Mouse (Mus musculus): ENCODE data around the gene Blmh. TPM values are rescaled to one million over a fixed set of nuclear protein-coding genes. Genes with fewer than 3 reads are reported as not detected.

Gene Blmh
- total and polyA plus RNA-seq, 3 experiments, result 111 to 116 TPM; not detected in 1

- peak within 1 kb of the TSS; percentile 41 for H3K9ac ChIP-seq (ENCODE audit: control insufficient read depth, low read depth, low read length, poor library complexity, severe bottlenecking)
- peak; percentile 54 for DNase-seq (ENCODE audit: low read depth, low spot score)
- H3K9me3 ChIP-seq (replicated peaks; ENCODE audit: insufficient read depth, low read length), result no peaks in the 10 kb centered on the region
- H3K27ac ChIP-seq (ENCODE audit: control insufficient read depth, low read depth, low read length), result no peak within 1 kb of the TSS
- no peaks in the 10 kb centered on the region for H3K79me2 ChIP-seq (ENCODE audit: control insufficient read depth, insufficient read depth, low read length, poor library complexity)
- H3K4me1 ChIP-seq (ENCODE audit: control insufficient read depth in 1 of 2, insufficient read depth in 2 of 2, low read length in 2 of 2), result peaks cover 0 to 19% of the 10 kb centered on the region in 2 experiments; a peak in 2 of 4 replicates
- H3K27me3 ChIP-seq (ENCODE audit: control insufficient read depth in 1 of 2, insufficient read depth in 2 of 2, low read length in 2 of 2), result peaks cover 0 to 4% of the 10 kb centered on the region in 2 experiments; a peak in 2 of 4 replicates
- H3K36me3 ChIP-seq (ENCODE audit: control insufficient read depth in 1 of 2, insufficient read depth in 2 of 2, low read length in 2 of 2), result peaks cover 0 to 7% of the 10 kb centered on the region in 2 experiments; a peak in 2 of 4 replicates
- H3K4me3 ChIP-seq (ENCODE audit: control insufficient read depth in 1 of 2, insufficient read depth in 1 of 2, low read depth in 2 of 2, low read length in 2 of 2), result peak within 1 kb of the TSS; percentile 53 to 61
- TF ChIP-seq SMC3 (IDR thresholded peaks at IDR 0.05; ENCODE audit: low read depth, low read length) (no peak), MEF2A (IDR thresholded peaks at IDR 0.05; ENCODE audit: extremely low read depth, insufficient replicate concordance, low read depth, low read length, poor library complexity, severe bottlenecking) (no peak), USF1 (IDR thresholded peaks at IDR 0.05; ENCODE audit: low read depth, low read length) (no peak), NELFE (IDR thresholded peaks at IDR 0.05; ENCODE audit: low read depth, low read length) (0 out of 2 replicates have a peak, but pooled peaks have one; percentile 6), RCOR1 (IDR thresholded peaks at IDR 0.05; ENCODE audit: low read depth, low read length) (no peak), CHD2 (IDR thresholded peaks at IDR 0.05; ENCODE audit: low read length) (no peak), JUND (IDR thresholded peaks at IDR 0.05; ENCODE audit: low read depth, low read length) (no peak)
These were observed 73.5 kb downstream of the Blmh start, which contains the start of gene Slc6a4 for GRCm38 (mm10) chr11:76997916-76998704. Gene Slc6a4, plus strand, starts transcription at chr11:76998603.

GRCm38 (mm10) chr11:76998705-76999226 is 74.2 kb downstream of the Blmh start:
- Histone ChIP-seq H3K27ac (ENCODE audit: control insufficient read depth, low read depth, low read length) (no peak overlapping the region), H3K27me3 (ENCODE audit: control insufficient read depth in 1 of 2, insufficient read depth in 2 of 2, low read length in 2 of 2) (peaks cover 0 to 4% of the 10 kb centered on the region in 2 experiments; a peak in 2 of 4 replicates), H3K4me3 (ENCODE audit: control insufficient read depth in 1 of 2, insufficient read depth in 1 of 2, low read depth in 2 of 2, low read length in 2 of 2) (no peak overlapping the region), H3K79me2 (ENCODE audit: control insufficient read depth, insufficient read depth, low read length, poor library complexity) (no peaks in the 10 kb centered on the region), H3K9ac (ENCODE audit: control insufficient read depth, low read depth, low read length, poor library complexity, severe bottlenecking) (no peak overlapping the region), H3K36me3 (ENCODE audit: control insufficient read depth in 1 of 2, insufficient read depth in 2 of 2, low read length in 2 of 2) (peaks cover 0 to 7% of the 10 kb centered on the region in 2 experiments; a peak in 2 of 4 replicates), H3K9me3 (replicated peaks; ENCODE audit: insufficient read depth, low read length) (no peaks in the 10 kb centered on the region), H3K4me1 (ENCODE audit: control insufficient read depth in 1 of 2, insufficient read depth in 2 of 2, low read length in 2 of 2) (peaks cover 0 to 17% of the 10 kb centered on the region in 2 experiments; a peak in 2 of 4 replicates)
- TF ChIP-seq HCFC1 (IDR thresholded peaks at IDR 0.05; ENCODE audit: low read depth, low read length) (no peak), MEF2A (IDR thresholded peaks at IDR 0.05; ENCODE audit: extremely low read depth, insufficient replicate concordance, low read depth, low read length, poor library complexity, severe bottlenecking) (no peak)
- no peak for DNase-seq (ENCODE audit: low read depth, low spot score)

GRCm38 (mm10) chr11:77000741-77001140 is 76.1 kb downstream of the Blmh start:
- Histone ChIP-seq H3K27me3 (ENCODE audit: control insufficient read depth in 1 of 2, insufficient read depth in 2 of 2, low read length in 2 of 2) (peaks cover 2 to 7% of the 10 kb centered on the region in 2 experiments; a peak in 2 of 4 replicates), H3K4me1 (ENCODE audit: control insufficient read depth in 1 of 2, insufficient read depth in 2 of 2, low read length in 2 of 2) (peaks cover 0 to 17% of the 10 kb centered on the region in 2 experiments; a peak in 2 of 4 replicates), H3K27ac (ENCODE audit: control insufficient read depth, low read depth, low read length) (no peak overlapping the region), H3K79me2 (ENCODE audit: control insufficient read depth, insufficient read depth, low read length, poor library complexity) (no peaks in the 10 kb centered on the region), H3K9me3 (replicated peaks; ENCODE audit: insufficient read depth, low read length) (no peaks in the 10 kb centered on the region), H3K36me3 (ENCODE audit: control insufficient read depth in 1 of 2, insufficient read depth in 2 of 2, low read length in 2 of 2) (peaks cover 0 to 7% of the 10 kb centered on the region in 2 experiments; a peak in 2 of 4 replicates), H3K4me3 (ENCODE audit: control insufficient read depth in 1 of 2, insufficient read depth in 1 of 2, low read depth in 2 of 2, low read length in 2 of 2) (peak overlapping the region in 1 of 2 experiments; percentile 42; a peak in 2 of 4 replicates), H3K9ac (ENCODE audit: control insufficient read depth, low read depth, low read length, poor library complexity, severe bottlenecking) (no peak overlapping the region)
- peak; percentile 70 for DNase-seq (ENCODE audit: low read depth, low spot score)
- TF ChIP-seq MAFK (IDR thresholded peaks at IDR 0.05; ENCODE audit: borderline replicate concordance, low read depth, low read length) (no peak), MEF2A (IDR thresholded peaks at IDR 0.05; ENCODE audit: extremely low read depth, insufficient replicate concordance, low read depth, low read length, poor library complexity, severe bottlenecking) (no peak), NELFE (IDR thresholded peaks at IDR 0.05; ENCODE audit: low read depth, low read length) (no peak), MAX (IDR thresholded peaks at IDR 0.05; ENCODE audit: low read length) (no peak), BHLHE40 (IDR thresholded peaks at IDR 0.05; ENCODE audit: borderline replicate concordance, low read depth, low read length) (no peak), UBTF (IDR thresholded peaks at IDR 0.05; ENCODE audit: borderline replicate concordance, insufficient read depth, low read depth, low read length) (no peak), POLR2AphosphoS2 (IDR thresholded peaks at IDR 0.05; ENCODE audit: low read length) (no peak), RCOR1 (IDR thresholded peaks at IDR 0.05; ENCODE audit: low read depth, low read length) (0 out of 2 replicates have a peak, but pooled peaks have one; percentile 27), MYB (IDR thresholded peaks at IDR 0.05; ENCODE audit: low read depth, low read length) (no peak), SIN3A (IDR thresholded peaks at IDR 0.05; ENCODE audit: low read length) (no peak), ZNF384 (IDR thresholded peaks at IDR 0.05; ENCODE audit: low read depth, low read length) (peak; percentile 71; the same call in 1 of the 2 replicates), POLR2A (IDR thresholded peaks at IDR 0.05; ENCODE audit: control insufficient read depth in 1 of 2, insufficient read depth in 1 of 2, low read depth in 1 of 2, low read length in 2 of 2, poor library complexity in 1 of 2) (no peak), MAZ (IDR thresholded peaks at IDR 0.05; ENCODE audit: low read depth, low read length) (no peak), ZKSCAN1 (IDR thresholded peaks at IDR 0.05; ENCODE audit: low read depth, low read length) (no peak), E2F4 (IDR thresholded peaks at IDR 0.05; ENCODE audit: borderline replicate concordance, low read depth, low read length) (no peak), MXI1 (IDR thresholded peaks at IDR 0.05; ENCODE audit: low read depth, low read length) (0 out of 2 replicates have a peak, but pooled peaks have one; percentile 34), CHD1 (IDR thresholded peaks at IDR 0.05; ENCODE audit: low read depth, low read length) (no peak), HCFC1 (IDR thresholded peaks at IDR 0.05; ENCODE audit: low read depth, low read length) (no peak)
